Mouse (Mus musculus) midbrain, postnatal 0 days (tissue): ENCODE measurements around the gene Nr4a3. TPM values are rescaled to one million over a fixed set of nuclear protein-coding genes. Genes with fewer than 3 reads are reported as not detected.

Experiments used
- ATAC-seq: fragments of 200-750 bp; cut with Nextera tagmentation; 2 replicates; pipeline ENCODE4 v1.8.0; 2017; ENCODE audit warnings: moderate number of reproducible peaks, mild to moderate bottlenecking, moderate TSS enrichment, moderate library complexity; ENCODE audit not compliant: low FRiP score
- DNase-seq: peaks from one replicate; pipeline ENCODE4 v3.0.0-alpha.2; 2015; ENCODE audit warnings: low spot score
- H3K27ac ChIP-seq: fragments of 300-500 bp; sonication (generic); 2 replicates; pipeline ENCODE4 v1.5.1; 2014; ENCODE audit warnings: low read depth, mild to moderate bottlenecking, low read length, mixed read lengths
- H3K27me3 ChIP-seq: fragments of 300-500 bp; sonication (generic); 2 replicates; pipeline ENCODE4 v1.6.1; 2014; ENCODE audit warnings: low read length, control low read depth, mixed read lengths; ENCODE audit not compliant: insufficient read depth
- H3K36me3 ChIP-seq: fragments of 300-500 bp; sonication (generic); 2 replicates; pipeline ENCODE4 v1.6.1; 2014; ENCODE audit warnings: low read length, control low read depth, mixed read lengths; ENCODE audit not compliant: insufficient read depth
- H3K4me1 ChIP-seq: fragments of 300-500 bp; sonication (generic); 2 replicates; pipeline ENCODE4 v1.6.1; 2014; ENCODE audit warnings: mild to moderate bottlenecking, control low read depth, antibody characterized with exemption, low read length, mixed read lengths; ENCODE audit not compliant: insufficient read depth
- H3K4me2 ChIP-seq: fragments of 300-500 bp; sonication (generic); 2 replicates; pipeline ENCODE4 v1.6.1; 2014; ENCODE audit warnings: low read depth, mild to moderate bottlenecking, low read length, mixed read lengths; ENCODE audit not compliant: poor library complexity, severe bottlenecking
- H3K4me3 ChIP-seq: fragments of 300-500 bp; sonication (generic); 2 replicates; pipeline ENCODE4 v1.5.1; 2014; ENCODE audit warnings: low read depth, mild to moderate bottlenecking, low read length, moderate library complexity
- H3K9ac ChIP-seq: fragments of 300-500 bp; sonication (generic); replicated peaks from 2 replicates; pipeline ENCODE4 v1.6.1; 2014; ENCODE audit warnings: mild to moderate bottlenecking, low read length, moderate library complexity, mixed read lengths; ENCODE audit not compliant: poor library complexity, severe bottlenecking
- H3K9me3 ChIP-seq: fragments of 300-500 bp; sonication (generic); 2 replicates; pipeline ENCODE4 v1.6.1; 2016; ENCODE audit warnings: low read length, control low read depth
- CTCF ChIP-seq: IDR thresholded peaks from 2 replicates; pipeline ENCODE4 v1.5.1; 2016; ENCODE audit warnings: antibody characterized with exemption, mild to moderate bottlenecking
- WGBS: fragments of 180-500 bp; shearing (Covaris S2); extraction: QIAGEN DNeasy Blood & Tissue Kit; methylation state at CpG from one replicate; pipeline ENCODE4 v1.1.7; 2014; 5-methylcytosine and 5-hydroxymethylcytosine counted together
- polyA plus RNA-seq: library from polyadenylated mRNA; unstranded; fragments of >200 nt; fragmentation: Nextera tagmentation; extraction: Ambion mirVana; gene quantifications from 2 replicates; pipeline ENCODE4 v1.2.1, GENCODE M21; 2015
- total RNA-seq: library from RNA; depleted of rRNA; stranded (reverse); fragments of >200 nt; gene quantifications from 2 replicates; pipeline ENCODE4 v1.2.3, GENCODE M21; 2014

Gene Nr4a3
- total and polyA plus RNA-seq, 2 experiments from 2014 or later = 0.95 to 3.2 TPM

- H3K27ac ChIP-seq = no peak overlapping the region
- H3K4me2 ChIP-seq = no peak overlapping the region
- no peak overlapping the region for H3K4me3 ChIP-seq
- DNase-seq = no peak
- ATAC-seq = no peak
- no peak for TF ChIP-seq CTCF
- H3K36me3 ChIP-seq = no peaks in the 10 kb centered on the region
- H3K9me3 ChIP-seq = no peaks in the 10 kb centered on the region
- H3K4me1 ChIP-seq = no peaks in the 10 kb centered on the region
- 81% methylated on average over 2 of the region's 2 CpGs for WGBS
- no peak overlapping the region for H3K9ac ChIP-seq
- H3K27me3 ChIP-seq = no peaks in the 10 kb centered on the region
These were observed 57.0 kb downstream of the Nr4a3 start for GRCm38 (mm10) chr4:48101981-48102380.

GRCm38 (mm10) chr4:48105387-48105786, 60.4 kb downstream of the Nr4a3 start:
- peak; percentile 21 for DNase-seq
- no peak for TF ChIP-seq CTCF
- no peak for ATAC-seq
- Histone ChIP-seq H3K9me3 (no peaks in the 10 kb centered on the region), H3K4me3 (no peak overlapping the region), H3K9ac (no peak overlapping the region), H3K4me1 (no peaks in the 10 kb centered on the region), H3K27me3 (no peaks in the 10 kb centered on the region), H3K27ac (no peak overlapping the region), H3K36me3 (no peaks in the 10 kb centered on the region), H3K4me2 (no peak overlapping the region)
- 64% methylated on average over 5 of the region's 5 CpGs for WGBS

- ATAC-seq (no peak), DNase-seq (no peak)
- H3K9me3 ChIP-seq = no peaks in the 10 kb centered on the region
- no peak overlapping the region for H3K4me3 ChIP-seq
- H3K27me3 ChIP-seq = no peaks in the 10 kb centered on the region
- no peaks in the 10 kb centered on the region for H3K36me3 ChIP-seq
- no peak overlapping the region for H3K4me2 ChIP-seq
- no peak for TF ChIP-seq CTCF
- WGBS = 86% methylated on average over 6 of the region's 6 CpGs
- H3K4me1 ChIP-seq = no peaks in the 10 kb centered on the region
- no peak overlapping the region for H3K9ac ChIP-seq
- H3K27ac ChIP-seq = no peak overlapping the region
These were observed 62.1 kb downstream of the Nr4a3 start for GRCm38 (mm10) chr4:48107086-48107485.

GRCm38 (mm10) chr4:48108591-48108990, 63.6 kb downstream of the Nr4a3 start:
- H3K9ac ChIP-seq = no peak overlapping the region

GRCm38 (mm10) chr4:48110331-48110730, 65.4 kb downstream of the Nr4a3 start:
- H3K9ac ChIP-seq = no peak overlapping the region
- WGBS = 89% methylated on average over 3 of the region's 3 CpGs
- TF ChIP-seq CTCF = no peak
- no peak overlapping the region for H3K4me3 ChIP-seq
- no peak overlapping the region for H3K4me2 ChIP-seq
- H3K36me3 ChIP-seq = no peaks in the 10 kb centered on the region
- no peak overlapping the region for H3K27ac ChIP-seq
- DNase-seq = no peak
- H3K4me1 ChIP-seq = no peaks in the 10 kb centered on the region
- ATAC-seq = no peak
- no peaks in the 10 kb centered on the region for H3K9me3 ChIP-seq
- H3K27me3 ChIP-seq = no peaks in the 10 kb centered on the region

More at GRCm38 (mm10) chr4:48108591-48108990, 63.6 kb downstream of the Nr4a3 start:
- Histone ChIP-seq H3K9me3 (no peaks in the 10 kb centered on the region), H3K4me2 (no peak overlapping the region), H3K4me1 (no peaks in the 10 kb centered on the region), H3K27ac (no peak overlapping the region), H3K36me3 (no peaks in the 10 kb centered on the region), H3K27me3 (no peaks in the 10 kb centered on the region), H3K4me3 (no peak overlapping the region)
- no peak for ATAC-seq
- DNase-seq = no peak
- 82% methylated on average over 2 of the region's 2 CpGs for WGBS
- peak; percentile 35; the same call in 1 of the 2 replicates for TF ChIP-seq CTCF

- no peak for ATAC-seq
- Histone ChIP-seq H3K36me3 (no peaks in the 10 kb centered on the region), H3K4me2 (no peak overlapping the region), H3K4me1 (no peaks in the 10 kb centered on the region), H3K4me3 (no peak overlapping the region), H3K27me3 (no peaks in the 10 kb centered on the region; the same call in 1 of the 2 replicates), H3K27ac (no peak overlapping the region), H3K9ac (no peak overlapping the region), H3K9me3 (no peaks in the 10 kb centered on the region)
- peak; percentile 33 for TF ChIP-seq CTCF
- DNase-seq = no peak
- WGBS = 63% methylated on average over 4 of the region's 4 CpGs
These were observed 71.2 kb downstream of the Nr4a3 start for GRCm38 (mm10) chr4:48116191-48116590.
